Mouse (Mus musculus) limb, embryonic 15.5 days (tissue): Measurements from ENCODE around the gene Ikbke. TPM values are rescaled to one million over a fixed set of nuclear protein-coding genes. Genes with fewer than 3 reads are reported as not detected.
A peak's percentile ranks its signal among the peaks of the same experiment; 100 is the strongest.

Experiments used
- ATAC-seq: fragments of 200-750 bp; cut with Nextera tagmentation; 2 replicates; pipeline ENCODE4 v1.8.0; 2017; ENCODE audit warnings: low read depth, moderate TSS enrichment; ENCODE audit not compliant: insufficient number of reproducible peaks, low FRiP score, low TSS enrichment
- H3K27ac ChIP-seq: fragments of 300-500 bp; sonication (generic); 2 replicates; pipeline ENCODE4 v1.5.1; 2015; ENCODE audit warnings: moderate library complexity, mild to moderate bottlenecking, inconsistent platforms
- H3K27me3 ChIP-seq: fragments of 300-500 bp; sonication (generic); 2 replicates; pipeline ENCODE4 v1.6.1; 2015; ENCODE audit warnings: inconsistent platforms
- H3K36me3 ChIP-seq: fragments of 300-500 bp; sonication (generic); 2 replicates; pipeline ENCODE4 v1.6.1; 2015; ENCODE audit warnings: inconsistent platforms
- H3K4me1 ChIP-seq: fragments of 300-500 bp; sonication (generic); 2 replicates; pipeline ENCODE4 v1.6.1; 2015; ENCODE audit warnings: inconsistent platforms
- H3K4me2 ChIP-seq: fragments of 300-500 bp; sonication (generic); 2 replicates; pipeline ENCODE4 v1.6.1; 2015; ENCODE audit warnings: mild to moderate bottlenecking, inconsistent platforms
- H3K4me3 ChIP-seq: fragments of 300-500 bp; sonication (generic); 2 replicates; pipeline ENCODE4 v1.5.1; 2015; ENCODE audit warnings: mild to moderate bottlenecking, inconsistent platforms
- H3K9ac ChIP-seq: fragments of 300-500 bp; sonication (generic); 2 replicates; pipeline ENCODE4 v1.6.1; 2015; ENCODE audit warnings: inconsistent platforms
- H3K9me3 ChIP-seq: fragments of 300-500 bp; sonication (generic); 2 replicates; pipeline ENCODE4 v1.6.1; 2016; ENCODE audit warnings: inconsistent platforms
- WGBS: fragments of 180-500 bp; shearing (Covaris S2); methylation state at CpG from one replicate; pipeline ENCODE4 v1.1.7; 2015; 5-methylcytosine and 5-hydroxymethylcytosine counted together
- polyA plus RNA-seq: library from polyadenylated mRNA; unstranded; fragments of >200 nt; fragmentation: Nextera tagmentation; extraction: Ambion mirVana; gene quantifications from 2 replicates; pipeline ENCODE4 v1.2.1, GENCODE M21; 2015

Gene Ikbke
- polyA plus RNA-seq, 1 experiment from 2014 or later: 7.3 TPM

GRCm38 (mm10) chr1:131278606-131279455, 575 bp downstream of the Ikbke start:
- Histone ChIP-seq H3K27ac (peak overlapping the region; percentile 54; the same call in 1 of the 2 replicates), H3K4me3 (peak overlapping the region; percentile 46), H3K36me3 (no peaks in the 10 kb centered on the region), H3K4me2 (peak overlapping the region; percentile 65), H3K27me3 (no peaks in the 10 kb centered on the region), H3K9me3 (no peaks in the 10 kb centered on the region), H3K9ac (peak overlapping the region; percentile 45; the same call in 1 of the 2 replicates), H3K4me1 (peaks cover 38% of the 10 kb centered on the region)
- WGBS: 27% methylated on average over 8 of the region's 8 CpGs
- ATAC-seq: no peak

GRCm38 (mm10) chr1:131276831-131277230, 2.6 kb downstream of the Ikbke start:
- Histone ChIP-seq H3K9me3 (no peaks in the 10 kb centered on the region), H3K27ac (no peak overlapping the region), H3K36me3 (no peaks in the 10 kb centered on the region), H3K4me2 (no peak overlapping the region), H3K27me3 (no peaks in the 10 kb centered on the region), H3K4me1 (peaks cover 36% of the 10 kb centered on the region), H3K4me3 (no peak overlapping the region), H3K9ac (no peak overlapping the region)
- ATAC-seq: no peak

- peaks cover 36% of the 10 kb centered on the region for H3K4me1 ChIP-seq
- no peak overlapping the region for H3K27ac ChIP-seq
- 73% methylated on average over 14 of the region's 14 CpGs for WGBS
- H3K36me3 ChIP-seq: no peaks in the 10 kb centered on the region
- no peaks in the 10 kb centered on the region for H3K9me3 ChIP-seq
- no peaks in the 10 kb centered on the region for H3K27me3 ChIP-seq
- no peak overlapping the region for H3K4me2 ChIP-seq
- ATAC-seq: no peak
- no peak overlapping the region for H3K9ac ChIP-seq
- no peak overlapping the region for H3K4me3 ChIP-seq
Observed at GRCm38 (mm10) chr1:131275577-131275976, 3.8 kb downstream of the Ikbke start.

GRCm38 (mm10) chr1:131274725-131275539, 4.5 kb downstream of the Ikbke start:
- WGBS: 44% methylated on average over 22 of the region's 22 CpGs
- no peak for ATAC-seq
- Histone ChIP-seq H3K4me2 (no peak overlapping the region), H3K9me3 (no peaks in the 10 kb centered on the region), H3K36me3 (no peaks in the 10 kb centered on the region), H3K9ac (no peak overlapping the region), H3K4me3 (no peak overlapping the region), H3K4me1 (peaks cover 34% of the 10 kb centered on the region), H3K27me3 (no peaks in the 10 kb centered on the region), H3K27ac (no peak overlapping the region)

GRCm38 (mm10) chr1:131269797-131270578, 9.4 kb downstream of the Ikbke start:
- Histone ChIP-seq H3K27ac (no peak overlapping the region), H3K27me3 (no peaks in the 10 kb centered on the region), H3K9me3 (no peaks in the 10 kb centered on the region), H3K4me3 (no peak overlapping the region), H3K9ac (no peak overlapping the region), H3K4me1 (peaks cover 9% of the 10 kb centered on the region), H3K4me2 (no peak overlapping the region), H3K36me3 (no peaks in the 10 kb centered on the region)
- ATAC-seq: no peak
- 36% methylated on average over 22 of the region's 22 CpGs for WGBS

GRCm38 (mm10) chr1:131268776-131269175, 10.6 kb downstream of the Ikbke start:
- WGBS: 81% methylated on average over 10 of the region's 10 CpGs
- Histone ChIP-seq H3K27me3 (no peaks in the 10 kb centered on the region), H3K9me3 (no peaks in the 10 kb centered on the region), H3K27ac (no peak overlapping the region), H3K4me3 (no peak overlapping the region), H3K4me2 (no peak overlapping the region), H3K4me1 (peaks cover 5% of the 10 kb centered on the region; the same call in 1 of the 2 replicates), H3K9ac (no peak overlapping the region), H3K36me3 (no peaks in the 10 kb centered on the region)
- no peak for ATAC-seq

- Histone ChIP-seq H3K27ac (no peak overlapping the region), H3K36me3 (no peaks in the 10 kb centered on the region), H3K9me3 (no peaks in the 10 kb centered on the region), H3K4me3 (no peak overlapping the region), H3K4me2 (no peak overlapping the region), H3K4me1 (peaks cover 8% of the 10 kb centered on the region), H3K27me3 (no peaks in the 10 kb centered on the region), H3K9ac (no peak overlapping the region)
- WGBS: 68% methylated on average over 12 of the region's 12 CpGs
- 0 out of 2 replicates have a peak, but pooled peaks have one; percentile 9 for ATAC-seq
Observed at GRCm38 (mm10) chr1:131263905-131264304, 15.5 kb downstream of the Ikbke start.

GRCm38 (mm10) chr1:131260309-131260656, 19.1 kb downstream of the Ikbke start:
- Histone ChIP-seq H3K27me3 (no peaks in the 10 kb centered on the region), H3K4me3 (no peak overlapping the region), H3K9ac (no peak overlapping the region), H3K36me3 (peaks cover 12% of the 10 kb centered on the region; the same call in 1 of the 2 replicates), H3K4me1 (peaks cover 8% of the 10 kb centered on the region), H3K9me3 (no peaks in the 10 kb centered on the region), H3K4me2 (no peak overlapping the region), H3K27ac (0 out of 2 replicates have a peak overlapping the region, but pooled peaks have one; percentile 17)
- WGBS: 19% methylated on average over 10 of the region's 10 CpGs
- ATAC-seq: no peak

GRCm38 (mm10) chr1:131259632-131260308, 19.6 kb downstream of the Ikbke start:
- H3K27ac ChIP-seq: peak overlapping the region; percentile 38; the same call in 1 of the 2 replicates
- 43% methylated on average over 10 of the region's 10 CpGs for WGBS
- H3K4me3 ChIP-seq: no peak overlapping the region
- H3K36me3 ChIP-seq: peaks cover 12% of the 10 kb centered on the region; the same call in 1 of the 2 replicates
- H3K4me2 ChIP-seq: no peak overlapping the region
- no peaks in the 10 kb centered on the region for H3K9me3 ChIP-seq
- no peak for ATAC-seq
- H3K27me3 ChIP-seq: no peaks in the 10 kb centered on the region
- peaks cover 8% of the 10 kb centered on the region for H3K4me1 ChIP-seq
- no peak overlapping the region for H3K9ac ChIP-seq

- H3K4me3 ChIP-seq: no peak overlapping the region
- H3K9me3 ChIP-seq: no peaks in the 10 kb centered on the region
- no peaks in the 10 kb centered on the region for H3K27me3 ChIP-seq
- H3K36me3 ChIP-seq: peaks cover 12% of the 10 kb centered on the region; the same call in 1 of the 2 replicates
- H3K4me1 ChIP-seq: peaks cover 8% of the 10 kb centered on the region
- H3K4me2 ChIP-seq: no peak overlapping the region
- 71% methylated on average over 6 of the region's 6 CpGs for WGBS
- H3K9ac ChIP-seq: no peak overlapping the region
- H3K27ac ChIP-seq: no peak overlapping the region
- no peak for ATAC-seq
Observed at GRCm38 (mm10) chr1:131257288-131257687, 22.1 kb downstream of the Ikbke start.
